Mouse (Mus musculus): ENCODE data around the gene 4930432M17Rik.

Gene 4930432M17Rik

GRCm38 (mm10) chr3:121670462-121670861, at the start of gene 4930432M17Rik:
Gene 4930432M17Rik (plus strand): TSS chr3:121670762.
- no peak for DNase-seq (ENCODE audit: low spot score)

GRCm38 (mm10) chr3:121625662-121626061, 44.9 kb upstream of the 4930432M17Rik start:
- DNase-seq (ENCODE audit: low spot score), result no peak

GRCm38 (mm10) chr3:121626273-121626672, 44.3 kb upstream of the 4930432M17Rik start:
- no peak for DNase-seq (ENCODE audit: low spot score)

GRCm38 (mm10) chr3:121628245-121628644, 42.3 kb upstream of the 4930432M17Rik start:
- DNase-seq (ENCODE audit: low spot score), result no peak

GRCm38 (mm10) chr3:121630626-121631025, 39.9 kb upstream of the 4930432M17Rik start:
- no peak for DNase-seq (ENCODE audit: low spot score)

GRCm38 (mm10) chr3:121634963-121635362, 35.6 kb upstream of the 4930432M17Rik start:
- DNase-seq (ENCODE audit: low spot score), result no peak

GRCm38 (mm10) chr3:121635505-121635904, 35.1 kb upstream of the 4930432M17Rik start:
- no peak for DNase-seq (ENCODE audit: low spot score)

GRCm38 (mm10) chr3:121636315-121636714, 34.2 kb upstream of the 4930432M17Rik start:
- no peak for DNase-seq (ENCODE audit: low spot score)

- no peak for DNase-seq (ENCODE audit: low spot score)
Observed at GRCm38 (mm10) chr3:121636748-121637147, 33.8 kb upstream of the 4930432M17Rik start.

GRCm38 (mm10) chr3:121637792-121638191, 32.8 kb upstream of the 4930432M17Rik start:
- no peak for DNase-seq (ENCODE audit: low spot score)

GRCm38 (mm10) chr3:121638241-121638640, 32.3 kb upstream of the 4930432M17Rik start:
- no peak for DNase-seq (ENCODE audit: low spot score)

- DNase-seq (ENCODE audit: low spot score), result no peak
Observed at GRCm38 (mm10) chr3:121640611-121641010, 30.0 kb upstream of the 4930432M17Rik start.

GRCm38 (mm10) chr3:121643236-121643635, 27.3 kb upstream of the 4930432M17Rik start:
- DNase-seq (ENCODE audit: low spot score), result no peak

GRCm38 (mm10) chr3:121645447-121645846, 25.1 kb upstream of the 4930432M17Rik start:
- DNase-seq (ENCODE audit: low spot score), result no peak

- DNase-seq (ENCODE audit: low spot score), result no peak
Observed at GRCm38 (mm10) chr3:121646364-121647048, 24.1 kb upstream of the 4930432M17Rik start.

- no peak for DNase-seq (ENCODE audit: low spot score)
Observed at GRCm38 (mm10) chr3:121648238-121648778, 22.3 kb upstream of the 4930432M17Rik start.

GRCm38 (mm10) chr3:121650052-121650671, 20.4 kb upstream of the 4930432M17Rik start:
- DNase-seq (ENCODE audit: low spot score), result no peak

GRCm38 (mm10) chr3:121651710-121652109, 18.9 kb upstream of the 4930432M17Rik start:
- DNase-seq (ENCODE audit: low spot score), result no peak

GRCm38 (mm10) chr3:121652186-121652585, 18.4 kb upstream of the 4930432M17Rik start:
- DNase-seq (ENCODE audit: low spot score), result no peak

GRCm38 (mm10) chr3:121656922-121657321, 13.6 kb upstream of the 4930432M17Rik start:
- no peak for DNase-seq (ENCODE audit: low spot score)

GRCm38 (mm10) chr3:121662705-121663469, 7.7 kb upstream of the 4930432M17Rik start:
- DNase-seq (ENCODE audit: low spot score), result no peak

GRCm38 (mm10) chr3:121663470-121663847, 7.1 kb upstream of the 4930432M17Rik start:
- DNase-seq (ENCODE audit: low spot score), result no peak
